Mouse (Mus musculus): ENCODE data around the gene Fmc1.
"Not testable (repeated sequence)": the region's sequence is repeated elsewhere in the genome, so short reads cannot be mapped to it uniquely, and the experiment has no call there.

Gene Fmc1

GRCm38 (mm10) chr6:38533428-38534405, at the start of gene Fmc1:
Gene Fmc1, plus strand, starts transcription at chr6:38533502.
- peak; percentile 97 for DNase-seq

- peak; percentile 36 for DNase-seq
Observed at GRCm38 (mm10) chr6:38492550-38492949, 40.8 kb upstream of the Fmc1 start.

- no peak for DNase-seq
Observed at GRCm38 (mm10) chr6:38495641-38496040, 37.7 kb upstream of the Fmc1 start.

GRCm38 (mm10) chr6:38512096-38512495, 21.2 kb upstream of the Fmc1 start:
- no peak for DNase-seq

GRCm38 (mm10) chr6:38512830-38513229, 20.5 kb upstream of the Fmc1 start:
- no peak for DNase-seq

GRCm38 (mm10) chr6:38515201-38515600, 18.1 kb upstream of the Fmc1 start:
- DNase-seq: no peak

- no peak for DNase-seq
Observed at GRCm38 (mm10) chr6:38523851-38524250, 9.5 kb upstream of the Fmc1 start.

- DNase-seq: no peak
Observed at GRCm38 (mm10) chr6:38531211-38531820, 2.0 kb upstream of the Fmc1 start.

- DNase-seq: peak; percentile 30
Observed at GRCm38 (mm10) chr6:38532500-38533420, 542 bp upstream of the Fmc1 start.

- peak; percentile 98 for DNase-seq
Observed at GRCm38 (mm10) chr6:38534640-38535365, 1.5 kb downstream of the Fmc1 start.

- DNase-seq: no peak
Observed at GRCm38 (mm10) chr6:38535366-38535690, 2.0 kb downstream of the Fmc1 start.

- DNase-seq: no peak
Observed at GRCm38 (mm10) chr6:38535788-38536187, 2.5 kb downstream of the Fmc1 start.

- not testable (repeated sequence) for DNase-seq
Observed at GRCm38 (mm10) chr6:38544141-38544540, 10.8 kb downstream of the Fmc1 start.

- not testable (repeated sequence) for DNase-seq
Observed at GRCm38 (mm10) chr6:38547005-38547404, 13.7 kb downstream of the Fmc1 start.

- DNase-seq: no peak
Observed at GRCm38 (mm10) chr6:38547707-38548106, 14.4 kb downstream of the Fmc1 start.

GRCm38 (mm10) chr6:38548595-38548994, 15.3 kb downstream of the Fmc1 start:
- not testable (repeated sequence) for DNase-seq

- not testable (repeated sequence) for DNase-seq
Observed at GRCm38 (mm10) chr6:38549840-38550239, 16.5 kb downstream of the Fmc1 start.

GRCm38 (mm10) chr6:38550250-38551061, 17.2 kb downstream of the Fmc1 start:
- DNase-seq: peak; percentile 43

- DNase-seq: peak; percentile 98
Observed at GRCm38 (mm10) chr6:38551062-38551988, 18.0 kb downstream of the Fmc1 start, which contains the start of gene Luc7l2. Gene Luc7l2, plus strand, starts transcription at chr6:38551334.

- DNase-seq: peak; percentile 97
Observed at GRCm38 (mm10) chr6:38551989-38552635, 18.8 kb downstream of the Fmc1 start.

Data from right cerebral cortex, postnatal 14 days (tissue).